Mouse (Mus musculus) left cerebral cortex, postnatal 10 days (tissue): ENCODE data around the gene Rrp1. TPM values are rescaled to one million over a fixed set of nuclear protein-coding genes. Genes with fewer than 3 reads are reported as not detected.

Experiments used
- DNase-seq, 2 experiments: peaks; one replicate each; pipeline ENCODE4 v3.0.0; 2021 to 2022; ENCODE audit warnings: low spot score in 2 of 2, mixed read lengths in 1 of 2; ENCODE audit errors: extremely low spot score in 1 of 2
- intact Hi-C: fragments of 180-260 bp; cut with DNase I; formaldehyde crosslinking; loops from one replicate; pipeline ENCODE4 v1.15.1; 2025
- total RNA-seq, 2 experiments: library from RNA; stranded (reverse); gene quantifications; 2 replicates each; pipeline ENCODE4 v1.2.3; 2021

Gene Rrp1
- total RNA-seq, result 100 to 1,000 TPM; 345 to 346 TPM

DNA sequence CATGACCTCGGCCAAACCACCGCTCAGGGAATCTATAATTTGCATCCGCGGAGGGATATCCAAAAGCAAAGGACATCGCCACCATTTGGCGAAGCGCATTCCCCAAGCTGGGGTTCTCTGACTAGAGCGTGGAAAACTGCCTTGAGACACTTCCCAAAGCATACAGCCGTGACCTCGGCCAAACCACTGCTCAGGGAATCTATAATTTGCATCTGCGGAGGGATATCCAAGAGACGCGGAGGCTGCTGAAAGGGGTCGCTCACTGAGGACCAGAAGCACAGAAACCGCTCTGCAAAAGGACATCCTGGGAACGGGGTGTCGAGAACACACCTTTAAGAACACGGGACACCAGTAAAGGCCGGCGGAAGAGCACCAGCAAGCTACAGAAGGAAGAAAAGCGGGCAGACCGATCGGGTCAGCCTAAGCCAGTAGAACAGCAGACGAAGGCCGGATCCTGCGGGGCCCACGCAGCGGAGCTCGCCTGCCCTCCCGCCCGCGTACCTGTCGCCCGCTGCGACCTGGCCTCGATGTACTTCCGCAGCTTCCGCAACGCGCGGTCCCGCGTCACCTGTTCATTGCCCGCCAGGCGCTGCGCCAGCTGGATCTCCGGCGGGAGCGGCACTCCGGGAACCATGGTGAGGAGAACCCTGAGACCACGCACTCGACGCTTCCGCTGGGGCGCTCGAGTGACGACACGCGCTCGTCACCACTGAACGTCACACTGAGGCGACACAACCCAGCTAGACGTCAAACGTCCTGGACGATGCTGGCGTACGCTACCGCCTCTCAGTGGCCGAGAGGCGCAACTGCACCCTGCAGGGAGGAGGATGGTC, at the start of gene Rrp1:
TSS of gene Rrp1 (minus strand) at position 725 of the 833 bp plus-strand sequence.
- DNase-seq, result peak; percentile 95 to 96
- intact Hi-C loops, result no loop called here

DNA sequence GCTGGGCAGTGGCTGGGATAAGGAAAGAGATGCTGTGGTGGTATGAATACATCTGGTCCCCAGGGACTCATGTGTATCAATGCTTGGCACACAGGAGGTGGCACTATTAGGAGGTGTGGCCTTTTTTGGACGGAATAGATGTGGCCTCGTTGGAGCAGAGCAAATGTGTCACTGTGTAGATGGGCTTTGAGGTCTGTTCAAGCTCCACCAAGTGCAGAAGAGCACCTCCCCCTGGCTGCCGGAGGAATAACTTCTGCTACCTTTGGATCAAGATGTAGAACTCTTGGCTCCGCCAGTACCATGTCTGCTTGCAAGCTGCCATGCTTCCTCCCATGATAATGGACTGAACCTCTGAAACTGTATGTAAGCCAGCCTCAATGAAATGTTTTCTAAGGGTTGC, 48.9 kb upstream of the Rrp1 start:
- DNase-seq, result no peak
- intact Hi-C loops, result no loop called here

DNA sequence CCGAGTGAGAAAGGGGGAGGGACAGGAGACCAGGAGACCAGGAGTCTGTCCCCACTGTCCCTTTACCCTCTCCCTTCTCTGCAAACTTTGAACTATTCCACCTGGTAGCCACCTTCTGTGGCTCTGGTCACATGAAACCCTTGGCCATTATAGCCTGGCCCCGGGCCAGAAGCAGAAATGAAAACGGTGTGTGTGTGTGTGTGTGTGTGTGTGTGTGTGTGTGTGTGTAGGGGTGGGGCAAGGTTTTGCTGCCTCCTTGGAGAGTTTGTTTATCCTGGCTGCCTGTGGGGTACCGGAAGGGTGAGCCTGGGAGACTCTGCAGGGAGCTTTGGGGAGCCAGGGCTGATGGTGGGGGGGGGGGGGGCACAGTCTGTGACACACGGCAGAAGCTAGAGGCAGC, 47.6 kb upstream of the Rrp1 start:
- intact Hi-C loops, result no loop called here
- DNase-seq, result peak in 1 of 2 experiments; percentile 71

DNA sequence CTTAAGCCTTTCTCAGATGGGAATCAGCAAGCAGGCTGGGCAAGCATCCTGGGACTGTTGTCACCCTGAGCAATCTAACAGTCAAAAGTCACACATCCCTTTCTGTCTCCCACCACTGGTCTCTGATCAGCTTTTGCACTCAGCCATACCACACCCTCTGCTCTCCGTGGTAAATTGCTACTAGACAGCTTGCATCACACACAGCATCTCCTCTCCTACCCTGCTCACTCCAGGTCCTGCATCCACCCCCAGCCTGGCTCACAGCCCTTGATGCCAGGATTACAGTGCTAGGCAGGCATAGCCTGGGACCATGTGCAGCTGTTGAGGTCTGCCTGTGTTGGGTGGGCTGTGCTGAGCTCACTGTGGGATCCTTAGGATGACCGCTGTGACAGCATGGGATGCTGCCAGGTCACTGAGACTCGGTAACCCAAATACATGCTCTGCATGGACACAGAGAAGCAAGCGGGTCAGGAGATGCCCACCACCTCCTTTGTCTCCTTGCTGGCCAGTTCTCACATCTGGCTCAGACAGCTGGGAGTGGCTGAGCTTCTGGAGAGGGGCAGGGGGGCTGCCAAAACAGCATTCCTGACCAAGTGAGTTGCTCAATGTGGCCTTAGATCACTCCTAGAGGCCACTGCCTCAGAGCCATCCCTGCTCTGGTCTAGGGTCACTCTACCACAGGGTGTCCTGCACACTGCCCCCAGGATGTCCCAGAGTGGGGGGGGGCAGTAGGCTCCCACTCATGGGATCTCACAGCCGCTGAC, 45.7 kb upstream of the Rrp1 start:
- intact Hi-C loops, result no loop called here
- peak in 1 of 2 experiments; percentile 54 for DNase-seq

DNA sequence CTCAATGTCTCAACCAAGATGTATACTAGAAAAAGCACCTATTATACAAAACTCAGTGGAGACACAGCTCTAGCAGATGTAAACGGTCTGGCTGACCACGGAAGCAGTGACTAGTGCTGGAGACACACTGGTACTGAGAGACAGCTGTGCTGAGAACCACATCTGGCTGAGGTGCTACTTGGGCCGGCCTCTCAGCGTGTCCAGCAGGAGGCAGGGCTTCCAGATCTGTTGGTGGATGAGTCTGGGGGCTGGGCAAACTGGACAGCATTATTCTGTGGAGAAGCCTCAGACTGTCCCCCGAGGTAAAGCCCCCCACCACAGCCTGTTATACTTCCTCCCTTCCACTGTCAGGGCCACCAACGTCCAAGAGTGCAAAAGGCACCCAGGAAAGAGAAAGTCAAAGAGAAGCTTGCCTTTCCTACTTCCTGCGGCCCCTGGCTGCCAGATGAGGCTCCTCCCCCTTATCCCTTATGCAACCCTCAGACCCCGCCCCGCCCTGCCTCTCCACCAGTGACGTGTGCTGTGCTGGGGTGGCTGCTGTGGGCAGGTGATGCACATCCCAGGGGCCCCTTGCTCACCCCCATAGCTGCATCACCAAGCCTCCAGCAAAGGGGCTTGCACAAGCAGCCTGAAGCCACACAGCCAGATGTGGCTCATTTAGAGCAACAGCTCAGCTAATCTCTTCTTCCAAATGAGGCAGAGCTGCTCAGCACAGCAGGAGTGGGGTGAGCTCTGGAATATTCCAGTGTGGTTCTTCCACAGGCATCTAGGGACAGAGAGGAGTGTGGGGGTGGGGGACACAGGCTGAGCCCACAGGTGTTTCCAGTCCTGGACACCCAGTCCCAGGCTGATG, 44.9 kb upstream of the Rrp1 start:
- DNase-seq, result peak in 1 of 2 experiments; percentile 82

DNA sequence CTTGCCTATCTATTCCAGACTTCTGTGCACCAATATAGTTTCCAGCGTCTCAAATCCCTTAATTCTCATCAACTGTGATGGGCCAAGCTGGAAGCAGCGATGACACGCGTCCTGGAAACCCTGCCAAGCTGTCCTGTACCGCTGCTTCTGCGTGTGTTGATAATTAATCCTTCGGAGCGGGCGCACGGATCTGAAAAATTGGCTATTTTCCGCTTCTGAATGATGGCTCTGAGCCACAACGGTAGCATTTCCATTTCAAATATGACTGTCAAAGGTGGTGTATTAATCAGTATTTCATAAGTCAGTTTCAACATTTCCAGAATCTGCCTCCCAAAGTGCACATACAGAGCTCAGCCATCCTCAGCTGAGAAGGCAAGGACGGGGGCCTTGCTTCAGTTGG, 43.9 kb upstream of the Rrp1 start:
- intact Hi-C loops, result no loop called here
- DNase-seq, result no peak

More for the DNA sequence above, 44.9 kb upstream of the Rrp1 start:
- intact Hi-C loops, result no loop called here

DNA sequence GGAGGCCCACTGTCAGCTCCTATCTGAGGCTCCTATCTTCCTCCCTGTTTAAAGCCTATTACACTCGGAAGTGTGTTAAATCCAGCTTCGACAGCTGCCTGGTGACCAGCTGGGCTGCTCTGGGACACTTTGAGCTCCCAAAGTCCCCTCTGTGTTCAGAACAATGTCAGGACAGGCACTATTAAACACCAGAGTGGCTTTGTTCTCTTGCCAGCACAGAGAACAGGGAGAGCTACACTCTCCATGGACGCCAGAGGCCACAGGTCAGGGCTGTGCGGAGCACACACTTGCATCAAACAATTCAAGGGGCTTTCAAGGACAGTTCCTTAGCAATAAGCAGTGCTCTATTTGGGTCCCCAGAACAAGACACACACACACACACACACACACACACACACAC, 39.8 kb upstream of the Rrp1 start:
- peak in 1 of 2 experiments; percentile 76 for DNase-seq
- intact Hi-C loops, result no loop called here

DNA sequence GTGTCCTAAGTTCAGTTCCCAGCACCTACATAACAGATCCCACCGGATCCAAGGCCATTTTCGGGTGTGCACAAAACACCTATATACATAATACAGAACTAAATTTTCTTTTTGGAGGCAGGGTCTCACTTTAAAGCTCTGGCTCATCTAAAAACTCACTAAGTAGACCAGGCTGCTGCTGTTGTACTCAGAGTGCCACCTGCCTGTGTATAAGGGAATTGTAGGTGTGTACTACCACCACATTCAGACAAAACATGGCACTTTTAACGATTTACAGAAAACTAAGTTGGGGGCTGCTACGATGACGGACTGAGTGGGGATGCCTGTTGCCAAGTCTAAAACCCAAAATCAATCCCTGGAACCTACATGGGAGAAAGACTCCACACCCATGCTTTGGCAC, 37.9 kb upstream of the Rrp1 start:
- no peak for DNase-seq
- intact Hi-C loops, result no loop called here

DNA sequence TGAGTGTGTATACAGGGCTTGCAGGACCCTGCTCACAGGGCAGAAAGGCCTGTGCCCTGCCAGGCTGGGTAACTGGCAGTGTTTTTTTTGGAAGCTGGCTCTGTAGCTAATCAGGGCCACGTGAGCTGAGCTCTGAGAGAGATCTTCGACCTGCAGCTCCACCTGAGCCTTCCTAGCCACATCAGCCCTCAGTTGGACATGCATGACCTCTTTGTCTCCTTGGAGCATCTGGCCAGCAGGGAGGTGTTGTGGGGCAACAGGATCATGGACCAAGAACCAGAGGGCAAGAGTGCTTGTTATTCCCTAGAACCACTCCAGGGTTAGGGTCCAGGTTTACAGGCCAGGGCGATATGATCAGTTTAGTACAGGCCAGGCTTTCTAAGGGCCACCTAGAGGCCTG, 34.6 kb upstream of the Rrp1 start:
- intact Hi-C loops, result no loop called here
- no peak for DNase-seq

DNA sequence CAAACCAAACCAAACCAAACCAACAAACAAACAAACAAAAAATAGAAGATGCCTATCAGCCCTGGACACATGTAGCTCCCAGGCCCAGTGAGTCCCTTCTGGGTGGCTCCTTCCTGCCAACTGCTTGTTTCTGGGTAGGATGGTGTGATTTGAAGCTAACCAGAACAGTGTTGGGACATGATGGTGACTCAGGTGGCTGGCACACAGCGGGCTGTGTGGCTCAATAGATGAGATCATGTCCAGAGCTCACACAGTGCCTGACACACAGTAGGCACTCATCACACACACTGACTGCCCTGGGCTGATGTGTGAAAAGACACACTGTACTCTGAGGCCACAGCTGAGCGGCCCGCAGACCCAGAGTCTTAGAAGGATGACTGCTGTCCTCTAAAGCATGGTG, 33.4 kb upstream of the Rrp1 start:
- no peak for DNase-seq
- intact Hi-C loops, result no loop called here

DNA sequence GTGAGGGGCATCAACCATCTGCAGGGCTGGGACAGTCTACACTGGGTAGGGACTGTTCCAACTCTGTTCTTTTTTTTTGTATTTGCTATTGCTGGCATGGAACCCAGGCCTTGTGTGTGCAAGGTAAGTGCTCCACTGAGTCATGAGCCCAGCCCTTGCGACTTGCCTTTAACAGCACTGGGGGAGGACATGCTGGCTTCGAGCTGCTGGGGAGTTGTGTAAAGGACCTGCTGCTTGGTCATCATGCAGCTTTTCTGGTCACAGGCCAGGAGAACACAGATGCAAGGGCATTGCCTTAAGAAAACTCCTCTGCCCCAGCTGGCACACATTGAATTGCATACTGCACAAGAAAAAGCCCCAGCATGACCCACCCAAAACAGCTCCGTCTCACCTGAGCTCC, 29.4 kb upstream of the Rrp1 start:
- intact Hi-C loops, result no loop called here
- no peak for DNase-seq

DNA sequence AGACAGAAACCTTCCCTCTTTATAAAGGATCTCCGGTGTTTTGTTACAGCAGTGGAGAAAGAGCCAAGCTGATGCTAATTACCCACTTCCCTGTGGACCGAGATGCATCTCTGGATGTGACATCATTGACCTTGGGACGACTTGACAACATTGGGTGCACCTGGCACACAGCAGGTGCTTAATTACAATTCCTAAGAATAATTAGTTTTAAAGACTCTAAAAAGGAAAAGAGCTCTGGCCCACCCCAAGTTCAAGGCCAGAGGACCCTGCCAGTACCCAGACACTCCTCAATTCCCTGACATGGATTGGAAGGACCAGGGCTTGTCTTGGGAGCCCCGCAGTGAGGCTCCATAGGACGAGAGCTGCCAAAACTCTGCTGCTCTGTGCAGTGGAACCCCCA, 28.8 kb upstream of the Rrp1 start:
- DNase-seq, result no peak
- intact Hi-C loops, result no loop called here

DNA sequence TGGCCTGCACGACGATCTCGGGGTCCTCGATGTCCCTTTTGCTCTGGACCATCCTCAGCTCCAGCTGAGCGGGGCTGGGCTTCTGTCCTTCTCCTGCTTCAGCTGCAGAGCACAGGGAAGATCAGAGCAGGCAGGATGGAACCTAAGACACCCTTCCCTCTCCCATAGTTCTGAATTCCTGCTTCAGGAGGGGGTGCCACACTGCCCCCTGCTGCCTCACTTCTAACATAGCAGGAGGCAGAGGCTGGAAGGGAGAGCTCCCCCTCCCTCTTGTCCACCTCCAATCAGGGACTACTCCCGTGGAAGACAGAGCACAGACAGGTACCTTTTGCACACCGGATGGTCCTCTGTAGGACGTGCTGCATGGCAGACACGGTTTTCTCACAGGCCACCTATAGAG, 28.0 kb upstream of the Rrp1 start:
- intact Hi-C loops, result no loop called here
- peak in 1 of 2 experiments; percentile 40 for DNase-seq

DNA sequence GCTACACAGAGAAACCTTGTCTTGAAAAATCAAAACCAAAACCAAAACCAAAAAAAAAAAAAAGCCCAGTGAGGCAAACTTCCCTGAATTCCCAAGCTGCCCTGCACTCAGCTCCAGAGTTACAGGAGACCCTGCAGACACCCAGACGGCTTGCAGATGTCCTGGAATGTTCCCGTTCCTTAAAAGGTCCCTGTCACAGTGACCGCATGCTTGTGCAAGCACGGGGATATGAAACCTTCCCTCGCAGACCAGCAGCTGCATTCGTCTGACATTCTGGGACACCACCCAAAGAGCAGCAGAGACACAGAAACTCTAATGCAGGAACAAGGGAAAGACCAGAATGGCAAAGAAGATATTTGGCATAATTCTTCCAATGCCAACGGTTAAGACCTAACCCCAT, 27.1 kb upstream of the Rrp1 start:
- intact Hi-C loops, result no loop called here
- no peak for DNase-seq

DNA sequence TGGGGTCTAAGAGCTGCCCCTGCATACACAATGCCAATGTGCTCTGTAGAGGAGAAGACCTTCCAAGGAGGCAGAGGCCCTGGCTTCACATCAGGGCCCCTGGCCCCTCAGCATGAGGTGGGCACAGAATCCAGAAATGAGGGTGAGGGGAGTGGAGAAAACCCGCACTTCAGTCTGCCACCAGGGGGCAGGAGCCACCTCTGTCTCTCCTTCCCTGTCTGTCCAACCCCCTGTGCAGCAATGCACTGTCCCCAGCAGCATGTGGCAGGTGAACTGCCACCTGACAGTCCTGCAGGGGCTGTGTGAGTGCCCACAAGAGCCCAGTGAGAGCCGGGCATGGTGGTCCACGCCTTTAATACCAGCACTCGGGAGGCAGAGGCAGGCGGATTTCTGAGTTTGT, 26.7 kb upstream of the Rrp1 start:
- intact Hi-C loops, result no loop called here

DNA sequence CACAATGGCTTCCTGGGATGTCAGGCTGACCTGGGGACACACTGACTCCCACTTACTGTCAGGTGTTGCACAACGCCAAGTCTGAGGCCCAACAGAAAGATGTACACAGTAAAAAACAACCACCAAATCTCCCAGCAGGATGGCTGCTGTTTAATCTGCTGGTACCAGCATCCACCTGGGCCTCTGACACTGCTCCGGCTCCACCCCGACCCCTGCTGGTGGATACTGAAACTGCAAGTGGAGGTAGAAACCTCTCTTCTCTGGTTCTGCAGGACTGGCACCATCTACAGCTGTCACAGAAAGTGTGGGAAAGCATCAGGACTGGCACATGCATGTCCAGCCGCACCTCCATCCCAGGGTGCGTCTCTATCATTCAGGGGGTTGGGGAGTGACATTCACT, 25.3 kb upstream of the Rrp1 start:
- peak; percentile 58 to 84 for DNase-seq
- intact Hi-C loops, result no loop called here

More for the DNA sequence above, 26.7 kb upstream of the Rrp1 start:
- DNase-seq, result peak in 1 of 2 experiments; percentile 53

DNA sequence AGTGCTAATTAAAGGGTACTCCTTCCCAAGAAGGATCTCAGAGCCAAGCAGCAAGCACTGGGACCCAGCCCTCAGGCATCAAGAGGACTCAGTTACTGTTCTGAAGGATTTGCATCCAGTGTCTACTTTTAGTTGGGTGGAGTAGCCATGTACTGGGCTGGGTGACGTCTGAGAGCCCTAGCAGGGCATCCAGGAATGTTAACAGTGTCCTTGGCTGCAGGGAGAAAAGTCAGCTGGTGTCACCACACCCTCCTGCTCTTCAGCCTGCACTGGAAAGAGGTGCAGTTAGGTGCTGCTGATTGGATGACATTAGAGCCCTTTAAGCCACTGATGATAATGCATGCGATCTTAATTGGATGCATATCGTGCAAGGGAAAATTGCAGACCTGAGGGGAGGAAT, 20.0 kb upstream of the Rrp1 start:
- intact Hi-C loops, result no loop called here
- DNase-seq, result no peak

DNA sequence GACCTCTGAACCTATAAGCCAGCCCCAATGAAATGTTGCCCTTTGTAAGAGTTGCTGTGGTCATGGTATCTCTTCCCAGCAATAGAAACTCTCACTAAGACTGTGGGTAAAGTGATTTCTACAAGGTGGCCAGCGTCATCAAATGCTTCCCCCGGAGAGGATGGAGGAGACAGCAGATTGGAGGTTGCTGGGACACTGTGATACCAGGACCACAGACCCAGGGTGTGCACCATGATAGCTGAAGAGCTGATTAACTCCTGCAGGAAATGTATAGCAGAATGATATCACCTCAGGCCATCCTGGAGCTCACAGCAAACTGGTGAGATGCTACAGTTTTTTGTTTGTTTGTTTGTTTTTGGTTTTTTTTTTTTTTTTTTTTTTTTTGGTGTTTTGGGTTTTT, 16.9 kb upstream of the Rrp1 start:
- intact Hi-C loops, result no loop called here
- DNase-seq, result no peak

DNA sequence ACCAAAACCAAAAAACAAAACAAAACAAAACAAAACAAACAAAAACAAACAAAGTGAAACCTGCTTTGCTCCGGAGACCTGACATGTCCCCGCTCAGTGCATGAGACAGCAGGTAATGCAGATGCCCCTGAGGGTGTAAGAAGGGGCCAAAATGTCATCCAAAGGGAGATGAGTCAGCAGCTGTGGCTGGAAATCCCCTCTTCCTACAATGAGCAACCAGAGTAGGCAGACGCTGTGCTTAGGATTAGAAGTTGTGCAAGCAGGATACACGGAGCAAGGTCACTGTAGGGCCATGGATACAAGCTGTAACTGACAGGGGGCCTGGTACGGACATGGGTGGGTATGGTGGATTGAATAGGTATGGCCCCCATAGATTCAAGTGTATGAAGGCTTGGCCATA, 16.3 kb upstream of the Rrp1 start:
- DNase-seq, result no peak
- intact Hi-C loops, result no loop called here
